Mouse (Mus musculus) erythroblast, embryonic 14.5 days (primary cell): ENCODE measurements at regions not wholly inside any gene's neighbourhood (a gene's known extent, or its start where the extent isn't known, plus 50 kb on each side); places are given as distances from the start of the nearest gene placed in this dataset.

ENCODE experiments used
- H3K27me3 ChIP-seq: 2 replicates; pipeline ENCODE4 v1.6.1; 2012; ENCODE audit warnings: inconsistent platforms; ENCODE audit not compliant: control insufficient read depth
- H3K36me3 ChIP-seq: 2 replicates; pipeline ENCODE4 v1.6.1; 2012; ENCODE audit warnings: mild to moderate bottlenecking, inconsistent platforms; ENCODE audit not compliant: control insufficient read depth
- H3K4me1 ChIP-seq: 2 replicates; pipeline ENCODE4 v1.6.1; 2012; ENCODE audit warnings: inconsistent platforms; ENCODE audit not compliant: control insufficient read depth
- H3K4me3 ChIP-seq: replicated peaks from 2 replicates; pipeline ENCODE3; 2012; ENCODE audit warnings: moderate library complexity, mild to moderate bottlenecking, inconsistent platforms
- H3K9me3 ChIP-seq: 2 replicates; pipeline ENCODE4 v1.6.1; 2012; ENCODE audit warnings: low read length, inconsistent platforms, mixed read lengths; ENCODE audit not compliant: control insufficient read depth
- GATA1 ChIP-seq: IDR thresholded peaks from 2 replicates; pipeline ENCODE4 v1.6.1; 2012; ENCODE audit warnings: low read length, inconsistent platforms, mixed read lengths
- TAL1 ChIP-seq: IDR thresholded peaks from 3 replicates; pipeline ENCODE4 v1.6.1; 2012; ENCODE audit warnings: low read length, inconsistent platforms, mixed read lengths

- no peak overlapping the region for H3K4me3 ChIP-seq
- TF ChIP-seq GATA1 = no peak
- TF ChIP-seq TAL1 = no peak
- H3K36me3 ChIP-seq = no peaks in the 10 kb centered on the region
- no peaks in the 10 kb centered on the region; the same call in 1 of the 2 replicates for H3K9me3 ChIP-seq
- no peaks in the 10 kb centered on the region for H3K4me1 ChIP-seq
- peaks cover 97% of the 10 kb centered on the region for H3K27me3 ChIP-seq
These were observed 231.3 kb downstream of the Mef2c start for GRCm38 (mm10) chr13:83735101-83735500.

GRCm38 (mm10) chr13:83735631-83736475, 232.0 kb downstream of the Mef2c start:
- Histone ChIP-seq H3K9me3 (no peaks in the 10 kb centered on the region; the same call in 1 of the 2 replicates), H3K4me3 (no peak overlapping the region), H3K36me3 (no peaks in the 10 kb centered on the region), H3K27me3 (peaks cover 97% of the 10 kb centered on the region), H3K4me1 (no peaks in the 10 kb centered on the region)
- TF ChIP-seq TAL1 (no peak), GATA1 (no peak)

- H3K9me3 ChIP-seq = no peaks in the 10 kb centered on the region
- H3K4me3 ChIP-seq = no peak overlapping the region
- no peaks in the 10 kb centered on the region for H3K36me3 ChIP-seq
- H3K4me1 ChIP-seq = no peaks in the 10 kb centered on the region
- no peak for TF ChIP-seq GATA1
- TF ChIP-seq TAL1 = no peak
- H3K27me3 ChIP-seq = peaks cover 89% of the 10 kb centered on the region
These were observed 233.4 kb downstream of the Mef2c start for GRCm38 (mm10) chr13:83737031-83737825.

GRCm38 (mm10) chr13:83737826-83738527, 234.1 kb downstream of the Mef2c start:
- Histone ChIP-seq H3K27me3 (peaks cover 81% of the 10 kb centered on the region), H3K4me1 (no peaks in the 10 kb centered on the region), H3K36me3 (no peaks in the 10 kb centered on the region), H3K9me3 (no peaks in the 10 kb centered on the region), H3K4me3 (no peak overlapping the region)
- no peak for TF ChIP-seq GATA1
- no peak for TF ChIP-seq TAL1

GRCm38 (mm10) chr13:83738528-83738981, 234.7 kb downstream of the Mef2c start:
- Histone ChIP-seq H3K9me3 (no peaks in the 10 kb centered on the region), H3K4me1 (no peaks in the 10 kb centered on the region), H3K4me3 (no peak overlapping the region), H3K36me3 (no peaks in the 10 kb centered on the region), H3K27me3 (peaks cover 78% of the 10 kb centered on the region)
- TF ChIP-seq TAL1 = no peak
- TF ChIP-seq GATA1 = no peak

- Histone ChIP-seq H3K9me3 (no peaks in the 10 kb centered on the region), H3K4me3 (no peak overlapping the region), H3K36me3 (no peaks in the 10 kb centered on the region), H3K4me1 (no peaks in the 10 kb centered on the region), H3K27me3 (peaks cover 74% of the 10 kb centered on the region)
- TF ChIP-seq GATA1 (no peak), TAL1 (no peak)
These were observed 235.3 kb downstream of the Mef2c start for GRCm38 (mm10) chr13:83739131-83739530.

- H3K36me3 ChIP-seq = no peaks in the 10 kb centered on the region
- peaks cover 73% of the 10 kb centered on the region for H3K27me3 ChIP-seq
- no peaks in the 10 kb centered on the region for H3K4me1 ChIP-seq
- H3K4me3 ChIP-seq = no peak overlapping the region
- TF ChIP-seq TAL1 (no peak), GATA1 (no peak)
- H3K9me3 ChIP-seq = no peaks in the 10 kb centered on the region
These were observed 235.8 kb downstream of the Mef2c start for GRCm38 (mm10) chr13:83739541-83740061.

- Histone ChIP-seq H3K9me3 (no peaks in the 10 kb centered on the region; the same call in 1 of the 2 replicates), H3K36me3 (no peaks in the 10 kb centered on the region), H3K4me1 (no peaks in the 10 kb centered on the region), H3K4me3 (no peak overlapping the region), H3K27me3 (peaks cover 74% of the 10 kb centered on the region)
- no peak for TF ChIP-seq GATA1
- TF ChIP-seq TAL1 = no peak
These were observed 236.3 kb downstream of the Mef2c start for GRCm38 (mm10) chr13:83740101-83740500.
